Mouse (Mus musculus): ENCODE measurements around the gene Atp8b2. TPM values are rescaled to one million over a fixed set of nuclear protein-coding genes. Genes with fewer than 3 reads are reported as not detected.
A peak's percentile ranks its signal among the peaks of the same experiment; 100 is the strongest.

The Atp8b2 gene
- polyA plus RNA-seq (2015; fragmentation: Nextera tagmentation; extraction: Ambion mirVana), result 6.2 and 6.9 TPM in 2 replicates

DNA sequence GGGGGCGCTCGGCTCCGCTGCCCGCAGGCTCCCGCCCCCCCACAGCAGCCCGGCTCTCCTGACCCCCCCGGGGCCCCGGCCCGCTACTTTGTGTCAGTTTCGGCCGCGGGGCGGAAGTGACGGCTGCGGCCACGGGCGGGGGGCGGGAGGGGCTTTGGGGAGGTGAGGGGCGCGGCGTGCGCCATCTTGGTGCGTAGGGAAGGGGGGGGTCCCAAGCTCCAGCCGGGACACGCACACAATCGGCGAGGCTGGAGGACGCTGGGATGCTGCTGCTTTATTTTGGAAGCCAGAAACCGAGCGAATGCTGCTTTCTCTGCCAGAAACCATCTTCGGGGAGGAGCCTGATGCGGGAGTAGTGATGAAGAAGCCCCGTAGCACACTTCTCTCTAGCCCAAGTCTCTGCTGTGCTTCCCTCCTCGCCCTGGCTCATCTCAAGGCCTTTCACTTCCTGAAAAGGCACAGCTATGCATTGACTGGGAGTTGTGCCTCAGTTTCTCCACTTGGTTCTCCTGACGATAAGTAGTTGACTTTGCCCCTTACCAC lies at the start of gene Atp8b2:
Gene Atp8b2 (minus strand): TSS at position 288 of the 543 bp plus-strand sequence.
- peak; percentile 53 for ATAC-seq
- no peaks in the 10 kb centered on the region for H3K36me3 ChIP-seq (ENCODE audit: control insufficient read depth, insufficient read depth, low read length)
- H3K4me3 ChIP-seq (ENCODE audit: low read length), result peak within 1 kb of the TSS; percentile 79
- peaks cover 25% of the 10 kb centered on the region for H3K4me1 ChIP-seq (ENCODE audit: control insufficient read depth, insufficient read depth, low read length)
- H3K9me3 ChIP-seq (ENCODE audit: control insufficient read depth, low read length), result no peaks in the 10 kb centered on the region
- no peaks in the 10 kb centered on the region for H3K27me3 ChIP-seq (replicated peaks; ENCODE audit: control insufficient read depth, insufficient read depth, low read length)
- peak within 1 kb of the TSS; percentile 89 for H3K9ac ChIP-seq (ENCODE audit: low read depth, low read length)
- peak within 1 kb of the TSS; percentile 99 for H3K4me2 ChIP-seq (ENCODE audit: low read depth, low read length)
- WGBS, result under 1% methylated on average over 22 of the region's 35 CpGs
- peak within 1 kb of the TSS; percentile 95 for H3K27ac ChIP-seq (ENCODE audit: low read length)

DNA sequence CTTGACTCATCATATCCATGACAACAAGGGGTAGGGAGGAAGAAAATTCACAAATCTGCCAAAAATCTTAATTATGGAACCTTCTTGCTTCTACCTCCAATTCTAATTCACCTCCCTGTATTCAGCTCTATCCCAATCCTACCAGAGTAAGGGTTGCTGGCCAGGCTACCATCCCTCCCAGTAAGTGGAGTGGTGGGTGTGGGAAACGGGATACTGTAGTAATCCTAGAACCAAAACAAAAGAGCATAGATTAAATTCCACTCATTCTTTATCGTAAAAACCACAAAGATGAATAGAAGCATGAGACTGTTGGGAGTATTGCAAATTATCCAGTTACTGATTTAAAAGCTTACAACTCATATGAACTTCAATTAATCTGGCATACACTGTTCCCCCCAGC lies 47.0 kb upstream of the Atp8b2 start:
- Histone ChIP-seq H3K9ac (ENCODE audit: low read depth, low read length) (no peak overlapping the region), H3K36me3 (ENCODE audit: control insufficient read depth, insufficient read depth, low read length) (peaks cover 23% of the 10 kb centered on the region), H3K4me3 (ENCODE audit: low read length) (no peak overlapping the region), H3K4me1 (ENCODE audit: control insufficient read depth, insufficient read depth, low read length) (no peaks in the 10 kb centered on the region), H3K9me3 (ENCODE audit: control insufficient read depth, low read length) (no peaks in the 10 kb centered on the region), H3K4me2 (ENCODE audit: low read depth, low read length) (no peak overlapping the region), H3K27me3 (replicated peaks; ENCODE audit: control insufficient read depth, insufficient read depth, low read length) (no peaks in the 10 kb centered on the region), H3K27ac (ENCODE audit: low read length) (no peak overlapping the region)
- WGBS, result 69% methylated on average over 2 of the region's 2 CpGs
- ATAC-seq, result no peak

DNA sequence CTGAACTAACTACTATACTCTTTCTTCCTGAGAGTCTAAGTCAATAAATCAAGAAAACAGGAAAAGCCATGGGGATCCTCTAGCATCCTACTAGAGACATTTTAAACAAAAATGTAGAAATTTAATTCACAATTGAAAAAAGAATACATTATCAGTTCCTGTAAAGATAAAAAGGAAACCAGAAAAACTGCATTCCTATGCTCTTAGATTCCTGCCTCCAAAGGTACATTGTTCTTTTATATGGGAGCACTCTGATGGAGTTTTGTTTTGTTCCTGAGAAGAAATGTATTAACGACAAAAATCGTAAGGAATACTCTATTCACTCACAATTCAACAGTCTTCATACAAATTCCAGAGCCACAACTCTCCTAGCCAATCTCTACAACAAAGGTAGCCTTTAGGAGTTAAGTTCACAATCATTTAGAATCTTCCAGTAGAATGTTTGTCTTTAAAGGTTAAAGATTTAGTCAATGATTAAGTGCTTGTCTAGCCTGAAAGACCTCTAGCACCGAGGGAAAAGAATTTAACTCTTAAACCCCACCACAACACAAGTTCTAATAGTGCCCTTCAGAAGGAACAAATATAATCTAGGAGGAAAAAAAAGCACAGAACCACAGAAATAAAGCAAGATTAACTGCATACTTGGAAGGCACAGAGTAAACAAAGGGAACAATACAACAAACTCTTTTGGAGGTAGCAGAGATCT lies 40.9 kb upstream of the Atp8b2 start:
- no peak overlapping the region for H3K4me2 ChIP-seq (ENCODE audit: low read depth, low read length)
- 39% methylated on average over 3 of the region's 3 CpGs for WGBS

DNA sequence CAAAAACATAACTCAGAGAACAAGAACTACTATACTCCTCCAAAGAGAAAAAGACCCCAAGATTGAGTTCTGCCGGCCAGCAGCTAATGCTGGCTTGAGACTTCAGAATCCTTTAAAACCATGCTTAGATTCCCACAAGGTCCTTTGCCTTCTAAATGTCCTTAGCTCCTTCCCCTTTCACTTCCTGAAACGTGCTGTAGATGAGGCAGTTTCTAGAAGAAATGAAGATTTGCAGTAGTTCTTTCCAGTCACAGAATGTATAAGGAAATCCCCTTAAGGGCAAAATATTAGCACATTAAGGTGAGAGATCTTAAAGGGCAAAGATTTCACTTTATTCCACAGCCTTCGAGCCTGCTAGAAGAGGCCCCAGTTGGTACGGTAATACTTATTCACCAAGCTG lies 36.5 kb upstream of the Atp8b2 start:
- peaks cover 5% of the 10 kb centered on the region; the same call in 1 of the 2 replicates for H3K4me1 ChIP-seq (ENCODE audit: control insufficient read depth, insufficient read depth, low read length)
- H3K27ac ChIP-seq (ENCODE audit: low read length), result no peak overlapping the region
- no peaks in the 10 kb centered on the region for H3K27me3 ChIP-seq (replicated peaks; ENCODE audit: control insufficient read depth, insufficient read depth, low read length)
- no peak overlapping the region for H3K9ac ChIP-seq (ENCODE audit: low read depth, low read length)
- no peak overlapping the region for H3K4me3 ChIP-seq (ENCODE audit: low read length)
- H3K4me2 ChIP-seq (ENCODE audit: low read depth, low read length), result no peak overlapping the region
- WGBS, result 84% methylated on average over 4 of the region's 4 CpGs
- no peaks in the 10 kb centered on the region for H3K9me3 ChIP-seq (ENCODE audit: control insufficient read depth, low read length)
- H3K36me3 ChIP-seq (ENCODE audit: control insufficient read depth, insufficient read depth, low read length), result peaks cover 5% of the 10 kb centered on the region; the same call in 1 of the 2 replicates
- no peak for ATAC-seq

More for the DNA sequence above, 40.9 kb upstream of the Atp8b2 start:
- no peak overlapping the region for H3K27ac ChIP-seq (ENCODE audit: low read length)
- ATAC-seq, result peak; percentile 59
- H3K4me3 ChIP-seq (ENCODE audit: low read length), result no peak overlapping the region
- H3K4me1 ChIP-seq (ENCODE audit: control insufficient read depth, insufficient read depth, low read length), result no peaks in the 10 kb centered on the region
- H3K36me3 ChIP-seq (ENCODE audit: control insufficient read depth, insufficient read depth, low read length), result peaks cover 14% of the 10 kb centered on the region
- no peaks in the 10 kb centered on the region for H3K27me3 ChIP-seq (replicated peaks; ENCODE audit: control insufficient read depth, insufficient read depth, low read length)
- H3K9me3 ChIP-seq (ENCODE audit: control insufficient read depth, low read length), result no peaks in the 10 kb centered on the region
- H3K9ac ChIP-seq (ENCODE audit: low read depth, low read length), result no peak overlapping the region

DNA sequence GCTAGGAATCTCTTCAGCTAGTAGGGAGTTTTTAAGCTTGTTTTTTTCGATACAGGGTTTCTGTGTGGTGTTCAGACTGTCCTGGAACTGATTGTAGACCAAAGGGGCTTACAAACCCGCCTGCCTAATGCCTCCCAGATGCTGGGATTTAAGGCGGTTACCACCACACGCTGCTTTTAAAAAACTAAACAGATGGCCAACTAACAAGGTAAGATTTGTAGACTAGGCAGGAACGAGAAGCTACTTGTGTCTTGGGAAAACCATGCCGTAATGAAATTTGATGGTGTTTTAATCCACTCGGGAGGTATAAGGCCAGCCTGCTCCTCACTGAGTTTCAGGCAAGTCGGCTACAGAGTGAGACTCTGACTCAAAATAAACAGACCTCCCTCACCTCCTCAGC lies 35.8 kb upstream of the Atp8b2 start:
- peaks cover 5% of the 10 kb centered on the region; the same call in 1 of the 2 replicates for H3K36me3 ChIP-seq (ENCODE audit: control insufficient read depth, insufficient read depth, low read length)
- peak; percentile 49 for ATAC-seq
- H3K4me1 ChIP-seq (ENCODE audit: control insufficient read depth, insufficient read depth, low read length), result peaks cover 5% of the 10 kb centered on the region; the same call in 1 of the 2 replicates
- H3K27ac ChIP-seq (ENCODE audit: low read length), result peak overlapping the region; percentile 92
- H3K4me3 ChIP-seq (ENCODE audit: low read length), result peak overlapping the region; percentile 74
- H3K4me2 ChIP-seq (ENCODE audit: low read depth, low read length), result peak overlapping the region; percentile 62
- H3K9me3 ChIP-seq (ENCODE audit: control insufficient read depth, low read length), result no peaks in the 10 kb centered on the region
- peak overlapping the region; percentile 84 for H3K9ac ChIP-seq (ENCODE audit: low read depth, low read length)
- 15% methylated on average over 8 of the region's 8 CpGs for WGBS
- no peaks in the 10 kb centered on the region for H3K27me3 ChIP-seq (replicated peaks; ENCODE audit: control insufficient read depth, insufficient read depth, low read length)

DNA sequence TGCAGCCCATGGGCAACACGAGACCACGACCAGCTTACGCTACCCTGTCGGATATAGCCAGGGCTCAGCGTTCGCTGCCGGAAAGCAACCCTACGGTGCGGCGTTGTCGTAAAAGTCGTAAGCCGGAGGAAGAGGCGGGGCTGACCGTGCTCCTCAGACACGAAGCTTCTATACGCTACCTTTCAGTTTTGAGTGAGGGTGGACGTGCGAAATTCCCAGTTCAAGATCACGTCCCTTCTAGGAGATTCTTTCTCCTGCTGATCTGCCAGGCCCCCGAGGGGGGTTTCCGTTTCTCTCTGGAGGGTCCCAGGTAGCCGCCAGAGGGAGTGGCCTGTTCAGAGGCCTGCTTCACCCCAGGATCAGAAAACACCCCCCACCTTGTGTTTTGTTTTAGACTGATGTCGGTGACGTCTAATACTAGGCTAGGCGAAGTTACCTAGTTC lies 35.3 kb upstream of the Atp8b2 start, which contains the start of gene Hax1:
Gene Hax1 (minus strand): TSS at position 169 of the 443 bp plus-strand sequence.
- peak; percentile 95 for ATAC-seq
- WGBS, result under 1% methylated on average over 26 of the region's 26 CpGs

DNA sequence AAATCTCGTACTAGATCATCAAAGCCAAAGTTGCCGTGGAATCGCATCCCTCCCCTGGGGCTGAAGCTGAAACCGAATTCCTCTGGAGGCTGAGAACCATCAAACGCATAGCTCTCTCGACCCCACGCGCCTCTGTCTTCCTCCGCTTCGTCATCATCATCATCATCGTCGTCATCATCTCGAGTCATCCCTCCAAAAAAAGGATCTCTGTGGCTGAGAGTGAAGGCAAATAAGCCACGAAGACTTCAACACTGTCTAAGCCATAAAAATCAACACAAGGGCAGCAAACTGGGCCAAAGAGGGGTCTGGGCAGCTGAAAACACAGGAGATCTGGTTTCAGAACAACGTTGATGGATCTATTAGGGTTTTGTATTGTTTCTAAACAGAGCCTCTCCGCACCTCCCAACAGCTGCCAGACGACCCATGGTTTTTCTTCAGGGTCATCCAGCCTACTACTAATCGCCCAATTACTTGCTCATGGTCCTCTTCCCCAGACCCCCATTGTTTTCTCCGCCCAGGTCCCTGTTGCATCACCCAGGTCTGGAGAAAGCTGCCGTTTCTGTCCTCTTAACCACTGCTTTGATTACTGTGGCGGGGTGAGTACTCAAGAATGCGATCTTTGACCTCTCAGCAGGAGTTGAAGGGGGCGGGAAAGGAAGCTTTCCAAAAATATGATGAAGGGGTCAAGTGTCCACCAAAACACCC lies 34.6 kb upstream of the Atp8b2 start:
- Histone ChIP-seq H3K36me3 (ENCODE audit: control insufficient read depth, insufficient read depth, low read length) (0 out of 2 replicates have a peak, but pooled peaks cover 2% of the 10 kb centered on the region), H3K4me1 (ENCODE audit: control insufficient read depth, insufficient read depth, low read length) (peaks cover 5% of the 10 kb centered on the region; the same call in 1 of the 2 replicates), H3K9me3 (ENCODE audit: control insufficient read depth, low read length) (no peaks in the 10 kb centered on the region), H3K4me2 (ENCODE audit: low read depth, low read length) (peak overlapping the region; percentile 57), H3K27ac (ENCODE audit: low read length) (peak overlapping the region; percentile 76), H3K4me3 (ENCODE audit: low read length) (peak overlapping the region; percentile 74), H3K27me3 (replicated peaks; ENCODE audit: control insufficient read depth, insufficient read depth, low read length) (no peaks in the 10 kb centered on the region), H3K9ac (ENCODE audit: low read depth, low read length) (peak overlapping the region; percentile 84)
- WGBS, result 9% methylated on average over 21 of the region's 23 CpGs
- ATAC-seq, result peak; percentile 67

More for the DNA sequence above, 35.3 kb upstream of the Atp8b2 start, which contains the start of gene Hax1:
- H3K9ac ChIP-seq (ENCODE audit: low read depth, low read length), result peak within 1 kb of the TSS; percentile 84
- H3K4me1 ChIP-seq (ENCODE audit: control insufficient read depth, insufficient read depth, low read length), result peaks cover 5% of the 10 kb centered on the region; the same call in 1 of the 2 replicates
- no peaks in the 10 kb centered on the region for H3K27me3 ChIP-seq (replicated peaks; ENCODE audit: control insufficient read depth, insufficient read depth, low read length)
- H3K27ac ChIP-seq (ENCODE audit: low read length), result peak within 1 kb of the TSS; percentile 92
- peak within 1 kb of the TSS; percentile 74 for H3K4me3 ChIP-seq (ENCODE audit: low read length)
- H3K4me2 ChIP-seq (ENCODE audit: low read depth, low read length), result peak within 1 kb of the TSS; percentile 62
- no peaks in the 10 kb centered on the region for H3K9me3 ChIP-seq (ENCODE audit: control insufficient read depth, low read length)
- peaks cover 5% of the 10 kb centered on the region; the same call in 1 of the 2 replicates for H3K36me3 ChIP-seq (ENCODE audit: control insufficient read depth, insufficient read depth, low read length)

DNA sequence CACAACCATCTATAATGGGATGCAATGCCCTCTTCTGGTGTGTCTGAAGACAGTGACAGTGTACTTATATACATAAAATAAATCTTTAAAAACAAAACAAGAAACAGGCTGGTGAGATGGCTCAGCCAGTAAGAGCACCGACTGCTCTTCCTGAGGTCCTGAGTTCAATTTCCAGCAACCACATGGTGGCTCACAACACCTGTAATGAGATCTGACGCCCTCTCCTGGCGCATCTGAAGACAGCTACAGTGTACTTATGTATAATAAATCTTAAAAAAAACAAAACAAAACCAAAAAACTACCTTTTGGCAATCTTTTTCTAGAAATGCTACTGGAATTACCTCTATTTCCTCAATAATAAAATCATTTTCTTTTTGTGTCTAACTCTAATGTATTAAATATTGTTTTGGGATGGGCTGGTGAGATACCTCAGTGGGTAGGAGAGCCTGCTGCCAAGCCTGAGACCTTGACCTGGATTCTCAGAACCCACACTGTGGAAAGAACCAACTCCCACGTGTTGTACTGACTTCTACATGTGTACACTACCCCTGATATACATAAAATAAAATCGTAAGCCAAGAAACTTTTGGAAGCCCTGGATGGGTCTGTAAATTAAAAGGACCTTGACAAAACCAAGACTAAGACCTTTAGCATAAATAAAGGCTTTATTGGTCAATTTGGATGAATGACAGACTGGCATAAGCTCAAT lies 31.7 kb upstream of the Atp8b2 start:
- 89% methylated on average over 5 of the region's 5 CpGs for WGBS
- H3K27me3 ChIP-seq (replicated peaks; ENCODE audit: control insufficient read depth, insufficient read depth, low read length), result no peaks in the 10 kb centered on the region
- no peak overlapping the region for H3K4me3 ChIP-seq (ENCODE audit: low read length)
- H3K9ac ChIP-seq (ENCODE audit: low read depth, low read length), result no peak overlapping the region
- no peak for ATAC-seq
- no peaks in the 10 kb centered on the region for H3K36me3 ChIP-seq (ENCODE audit: control insufficient read depth, insufficient read depth, low read length)
- no peak overlapping the region for H3K4me2 ChIP-seq (ENCODE audit: low read depth, low read length)
- no peak overlapping the region for H3K27ac ChIP-seq (ENCODE audit: low read length)
- no peaks in the 10 kb centered on the region for H3K9me3 ChIP-seq (ENCODE audit: control insufficient read depth, low read length)
- H3K4me1 ChIP-seq (ENCODE audit: control insufficient read depth, insufficient read depth, low read length), result peaks cover 5% of the 10 kb centered on the region; the same call in 1 of the 2 replicates
